Mouse (Mus musculus): ENCODE measurements around the gene B2m.

The B2m gene

GRCm38 (mm10) chr2:122125680-122126572, 21.6 kb upstream of the B2m start:
- Histone ChIP-seq H3K4me3 (replicated peaks; ENCODE audit: low read length) (peak overlapping the region; percentile 62), H3K4me1 (replicated peaks; ENCODE audit: low read depth, low read length) (peaks cover 36% of the 10 kb centered on the region), H3K36me3 (ENCODE audit: insufficient read depth, low read length) (peaks cover 7% of the 10 kb centered on the region), H3K27me3 (ENCODE audit: insufficient read depth, low read length) (0 out of 2 replicates have a peak, but pooled peaks cover 6% of the 10 kb centered on the region), H3K9me3 (ENCODE audit: low read length) (no peaks in the 10 kb centered on the region)
- TF ChIP-seq CTCF (conservative IDR thresholded peaks at IDR 0.05; ENCODE audit: low read length) (no peak), NANOG (IDR thresholded peaks at IDR 0.05; ENCODE audit: borderline replicate concordance, low read length) (no peak), POU5F1 (IDR thresholded peaks at IDR 0.05; ENCODE audit: borderline replicate concordance, low read length) (no peak)

DNA sequence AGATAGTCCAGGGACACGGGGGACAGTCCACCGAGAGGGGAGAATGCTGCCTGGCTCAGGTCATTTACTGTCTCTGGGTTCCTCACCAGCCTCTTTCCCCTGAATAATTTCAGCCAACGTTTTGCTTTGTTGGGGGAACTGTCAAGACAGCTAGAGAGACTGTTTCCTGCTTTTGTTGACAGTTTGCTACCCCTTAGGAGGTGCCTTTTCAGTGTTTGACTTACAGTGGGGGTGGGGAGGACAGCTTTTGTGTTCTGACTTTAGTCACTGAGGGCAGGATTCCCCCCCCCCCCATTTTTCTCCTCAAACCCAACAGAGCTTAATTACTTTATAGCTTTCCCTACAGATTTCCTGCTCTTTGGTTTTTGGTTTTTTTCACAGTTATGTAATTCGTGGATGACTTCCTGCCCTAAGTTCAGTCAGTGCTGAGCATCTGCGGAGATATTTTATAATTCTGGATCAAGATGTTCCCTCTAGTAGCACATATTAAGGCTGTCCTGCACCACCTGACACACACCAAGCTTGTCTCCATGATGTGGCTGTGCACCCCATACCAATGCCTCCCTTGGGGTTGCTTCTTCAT, 20.6 kb upstream of the B2m start:
- no peak for TF ChIP-seq NANOG (IDR thresholded peaks at IDR 0.05; ENCODE audit: borderline replicate concordance, low read length)
- Histone ChIP-seq H3K4me1 (replicated peaks; ENCODE audit: low read depth, low read length) (peaks cover 36% of the 10 kb centered on the region), H3K9me3 (ENCODE audit: low read length) (no peaks in the 10 kb centered on the region), H3K27me3 (ENCODE audit: insufficient read depth, low read length) (0 out of 2 replicates have a peak, but pooled peaks cover 6% of the 10 kb centered on the region), H3K36me3 (ENCODE audit: insufficient read depth, low read length) (peaks cover 4% of the 10 kb centered on the region), H3K4me3 (replicated peaks; ENCODE audit: low read length) (0 out of 2 replicates have a peak overlapping the region, but pooled peaks have one; percentile 0)

- Histone ChIP-seq H3K27me3 (ENCODE audit: insufficient read depth, low read length) (0 out of 2 replicates have a peak, but pooled peaks cover 6% of the 10 kb centered on the region), H3K4me3 (replicated peaks; ENCODE audit: low read length) (no peak overlapping the region), H3K4me1 (replicated peaks; ENCODE audit: low read depth, low read length) (peaks cover 36% of the 10 kb centered on the region), H3K9me3 (ENCODE audit: low read length) (no peaks in the 10 kb centered on the region), H3K36me3 (ENCODE audit: insufficient read depth, low read length) (peaks cover 4% of the 10 kb centered on the region)
- no peak for TF ChIP-seq POU5F1 (IDR thresholded peaks at IDR 0.05; ENCODE audit: borderline replicate concordance, low read length)
- TF ChIP-seq NANOG (IDR thresholded peaks at IDR 0.05; ENCODE audit: borderline replicate concordance, low read length): no peak
- TF ChIP-seq CTCF (conservative IDR thresholded peaks at IDR 0.05; ENCODE audit: low read length): no peak
These were observed 19.9 kb upstream of the B2m start for GRCm38 (mm10) chr2:122127635-122128034.

DNA sequence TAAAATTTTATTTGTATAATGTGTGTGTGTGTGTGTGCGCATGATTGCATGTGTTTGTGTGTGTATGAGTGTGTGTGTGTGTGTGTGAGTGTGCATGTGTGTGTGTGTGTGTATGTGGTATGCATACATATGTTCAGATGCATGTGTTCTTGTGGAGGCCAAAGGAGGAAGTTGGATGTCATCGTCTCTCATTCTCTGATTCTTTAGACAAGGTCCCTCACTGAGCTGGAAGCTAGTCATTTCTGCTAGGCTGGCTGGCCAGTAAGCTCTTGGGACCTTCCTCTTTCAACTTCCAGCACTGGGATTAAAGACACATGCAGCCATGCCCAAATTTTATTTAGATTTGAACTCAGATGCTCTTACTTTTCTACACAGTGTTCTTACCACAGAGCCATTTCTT, 15.4 kb upstream of the B2m start:
- Histone ChIP-seq H3K27me3 (ENCODE audit: insufficient read depth, low read length) (0 out of 2 replicates have a peak, but pooled peaks cover 6% of the 10 kb centered on the region), H3K4me3 (replicated peaks; ENCODE audit: low read length) (no peak overlapping the region)
- TF ChIP-seq CTCF (conservative IDR thresholded peaks at IDR 0.05; ENCODE audit: low read length) (no peak), NANOG (IDR thresholded peaks at IDR 0.05; ENCODE audit: borderline replicate concordance, low read length) (no peak), POU5F1 (IDR thresholded peaks at IDR 0.05; ENCODE audit: borderline replicate concordance, low read length) (no peak)

GRCm38 (mm10) chr2:122132618-122133017, 14.9 kb upstream of the B2m start:
- Histone ChIP-seq H3K27me3 (ENCODE audit: insufficient read depth, low read length) (0 out of 2 replicates have a peak, but pooled peaks cover 6% of the 10 kb centered on the region), H3K9me3 (ENCODE audit: low read length) (no peaks in the 10 kb centered on the region), H3K36me3 (ENCODE audit: insufficient read depth, low read length) (no peaks in the 10 kb centered on the region), H3K4me1 (replicated peaks; ENCODE audit: low read depth, low read length) (peaks cover 6% of the 10 kb centered on the region), H3K4me3 (replicated peaks; ENCODE audit: low read length) (no peak overlapping the region)
- TF ChIP-seq CTCF (conservative IDR thresholded peaks at IDR 0.05; ENCODE audit: low read length) (no peak), NANOG (IDR thresholded peaks at IDR 0.05; ENCODE audit: borderline replicate concordance, low read length) (no peak), POU5F1 (IDR thresholded peaks at IDR 0.05; ENCODE audit: borderline replicate concordance, low read length) (no peak)

More for the DNA sequence above, 15.4 kb upstream of the B2m start:
- Histone ChIP-seq H3K4me1 (replicated peaks; ENCODE audit: low read depth, low read length) (peaks cover 11% of the 10 kb centered on the region), H3K9me3 (ENCODE audit: low read length) (no peaks in the 10 kb centered on the region), H3K36me3 (ENCODE audit: insufficient read depth, low read length) (no peaks in the 10 kb centered on the region)

DNA sequence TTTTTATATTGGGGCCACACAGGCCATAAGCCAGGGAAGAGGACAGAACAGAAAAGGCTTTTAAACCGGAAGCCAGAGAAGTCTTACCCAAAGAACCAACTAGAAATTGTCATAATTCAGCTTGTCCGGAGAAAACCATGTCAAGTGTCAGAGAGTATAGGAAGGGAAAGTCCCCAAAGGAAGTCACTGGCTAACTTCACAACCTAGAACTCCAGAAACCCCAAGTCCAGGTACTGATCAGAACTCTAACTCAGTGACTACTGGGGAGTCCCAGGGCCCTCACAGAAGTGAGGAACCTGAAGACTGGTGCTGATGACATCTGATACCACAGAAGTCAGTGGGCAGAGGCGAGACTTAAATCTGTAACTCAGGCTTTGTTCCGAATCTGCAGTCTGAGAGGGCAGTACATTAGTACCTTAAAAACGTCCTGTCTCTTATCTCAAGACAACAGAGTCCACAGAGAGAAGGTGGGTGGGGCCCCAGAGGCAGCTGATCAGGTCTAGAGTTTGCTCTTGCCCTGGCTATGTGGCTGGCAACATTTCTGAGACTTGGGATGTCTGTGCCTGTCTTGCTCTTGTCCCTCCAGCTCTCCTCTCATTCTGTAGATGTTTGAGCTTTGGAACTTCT, 9.5 kb upstream of the B2m start:
- peaks cover under 1% of the 10 kb centered on the region for H3K27me3 ChIP-seq (ENCODE audit: insufficient read depth, low read length)
- no peaks in the 10 kb centered on the region for H3K4me1 ChIP-seq (replicated peaks; ENCODE audit: low read depth, low read length)
- no peak overlapping the region for H3K4me3 ChIP-seq (replicated peaks; ENCODE audit: low read length)
- H3K36me3 ChIP-seq (ENCODE audit: insufficient read depth, low read length): no peaks in the 10 kb centered on the region
- H3K9me3 ChIP-seq (ENCODE audit: low read length): no peaks in the 10 kb centered on the region
- TF ChIP-seq CTCF (conservative IDR thresholded peaks at IDR 0.05; ENCODE audit: low read length) (no peak), NANOG (IDR thresholded peaks at IDR 0.05; ENCODE audit: borderline replicate concordance, low read length) (no peak), POU5F1 (IDR thresholded peaks at IDR 0.05; ENCODE audit: borderline replicate concordance, low read length) (no peak)

DNA sequence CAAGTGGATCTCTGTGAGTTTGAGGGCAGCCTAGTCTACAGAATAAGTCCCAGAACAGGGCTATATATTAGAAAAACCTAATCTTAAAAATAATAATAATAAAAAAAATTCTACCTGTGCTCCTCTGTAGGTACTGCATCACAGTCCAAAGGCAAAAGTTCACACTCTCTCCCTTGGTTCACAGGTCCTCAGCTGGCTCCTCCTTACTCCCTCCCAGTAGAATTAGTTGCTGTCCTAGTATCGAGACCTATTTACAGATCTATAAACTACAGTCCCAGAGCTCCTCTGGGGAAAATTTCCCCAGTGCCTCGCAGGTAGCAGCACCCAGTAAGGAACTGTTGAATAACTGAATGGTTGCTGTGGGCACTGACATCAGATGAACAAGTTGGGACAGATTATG, 6.7 kb upstream of the B2m start:
- H3K27me3 ChIP-seq (ENCODE audit: insufficient read depth, low read length): peaks cover 18% of the 10 kb centered on the region
- TF ChIP-seq CTCF (conservative IDR thresholded peaks at IDR 0.05; ENCODE audit: low read length): no peak
- no peak for TF ChIP-seq NANOG (IDR thresholded peaks at IDR 0.05; ENCODE audit: borderline replicate concordance, low read length)
- TF ChIP-seq POU5F1 (IDR thresholded peaks at IDR 0.05; ENCODE audit: borderline replicate concordance, low read length): no peak
- H3K9me3 ChIP-seq (ENCODE audit: low read length): no peaks in the 10 kb centered on the region
- no peaks in the 10 kb centered on the region for H3K36me3 ChIP-seq (ENCODE audit: insufficient read depth, low read length)
- H3K4me1 ChIP-seq (replicated peaks; ENCODE audit: low read depth, low read length): no peaks in the 10 kb centered on the region
- H3K4me3 ChIP-seq (replicated peaks; ENCODE audit: low read length): no peak overlapping the region

DNA sequence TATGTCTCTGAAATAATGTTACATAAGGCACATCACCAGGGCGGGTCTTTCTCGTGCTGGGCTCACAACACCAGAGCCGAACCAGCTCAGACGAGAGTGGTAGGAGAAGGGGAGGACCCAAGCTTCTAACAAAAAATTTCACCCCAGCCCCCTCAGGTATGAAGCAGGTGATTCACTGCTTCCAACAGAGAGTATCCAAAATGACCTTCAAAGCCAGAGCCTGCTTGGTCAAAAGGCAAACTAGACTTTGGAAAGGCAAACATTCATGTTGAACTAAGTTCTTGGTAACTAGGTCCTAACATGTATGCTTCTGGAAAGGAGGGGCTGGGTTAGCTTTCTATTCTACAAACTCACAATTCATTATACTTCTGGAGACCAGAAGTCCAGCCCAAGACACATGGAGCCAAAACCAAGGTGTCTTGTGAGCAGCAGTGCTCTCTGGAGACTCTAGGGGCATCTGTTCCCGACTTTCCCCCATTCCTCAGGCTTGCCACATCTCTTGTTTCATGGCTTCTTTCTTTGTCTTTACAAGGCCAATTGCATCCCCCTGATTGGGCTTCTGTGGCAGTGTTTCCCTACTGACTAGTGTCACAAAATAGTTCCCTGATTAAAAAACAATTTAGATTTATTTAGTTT, 6.0 kb upstream of the B2m start:
- H3K4me1 ChIP-seq (replicated peaks; ENCODE audit: low read depth, low read length): no peaks in the 10 kb centered on the region
- H3K4me3 ChIP-seq (replicated peaks; ENCODE audit: low read length): no peak overlapping the region
- H3K27me3 ChIP-seq (ENCODE audit: insufficient read depth, low read length): peaks cover 19% of the 10 kb centered on the region
- TF ChIP-seq NANOG (IDR thresholded peaks at IDR 0.05; ENCODE audit: borderline replicate concordance, low read length) (no peak), CTCF (conservative IDR thresholded peaks at IDR 0.05; ENCODE audit: low read length) (no peak), POU5F1 (IDR thresholded peaks at IDR 0.05; ENCODE audit: borderline replicate concordance, low read length) (no peak)
- H3K9me3 ChIP-seq (ENCODE audit: low read length): no peaks in the 10 kb centered on the region
- H3K36me3 ChIP-seq (ENCODE audit: insufficient read depth, low read length): no peaks in the 10 kb centered on the region
